Mouse (Mus musculus) heart, adult 9 months (tissue): Measurements from ENCODE around the gene Prr14l.
"Not testable (repeated sequence)": the region's sequence is repeated elsewhere in the genome, so short reads cannot be mapped to it uniquely, and the experiment has no call there.

Experiments
- DNase-seq, 2 experiments: peaks; one replicate each; pipeline ENCODE4 v3.0.0; 2022; ENCODE audit warnings: low spot score in 2 of 2

The Prr14l gene

DNA sequence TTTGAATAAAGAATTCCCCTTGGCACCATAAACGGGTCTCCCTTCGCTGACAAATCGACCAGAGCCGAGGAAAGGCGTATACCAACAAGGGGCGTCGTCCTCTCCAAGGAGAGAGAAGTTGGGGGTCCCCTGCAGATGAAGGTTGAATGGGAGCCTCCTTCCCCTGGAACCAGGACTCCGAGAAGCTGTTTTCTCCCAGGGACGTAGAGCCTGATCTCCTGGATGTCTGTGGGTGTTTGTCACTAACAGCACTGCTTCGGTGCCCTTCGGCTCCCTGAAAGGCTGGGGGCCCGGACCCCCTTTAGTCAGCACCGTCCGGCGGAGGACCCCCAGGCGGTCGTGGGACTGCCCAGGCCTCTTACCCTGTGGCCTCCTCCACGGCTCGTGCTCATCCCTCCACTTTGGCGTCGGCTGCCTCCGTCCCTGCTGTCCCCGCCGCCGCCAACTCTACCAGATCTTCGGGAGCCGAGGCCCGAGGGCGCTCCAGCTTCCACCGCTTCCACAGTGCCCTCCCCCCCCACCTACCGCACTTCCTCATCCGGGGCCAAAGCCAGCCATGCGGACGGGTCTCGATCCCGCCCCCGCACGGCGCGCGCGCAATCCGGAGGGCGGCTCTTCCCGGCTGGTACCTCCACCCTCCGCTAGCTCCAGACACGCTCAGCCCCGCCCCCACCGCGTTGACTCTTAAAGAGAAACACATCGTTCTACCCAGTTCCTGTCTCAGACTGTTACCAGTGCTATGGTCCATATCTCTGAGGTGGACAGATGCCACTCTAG, at the start of gene Prr14l:
Prr14l (minus strand) TSS at position 526 of the 777 bp plus-strand sequence.
- peak; percentile 96 to 98 for DNase-seq

DNA sequence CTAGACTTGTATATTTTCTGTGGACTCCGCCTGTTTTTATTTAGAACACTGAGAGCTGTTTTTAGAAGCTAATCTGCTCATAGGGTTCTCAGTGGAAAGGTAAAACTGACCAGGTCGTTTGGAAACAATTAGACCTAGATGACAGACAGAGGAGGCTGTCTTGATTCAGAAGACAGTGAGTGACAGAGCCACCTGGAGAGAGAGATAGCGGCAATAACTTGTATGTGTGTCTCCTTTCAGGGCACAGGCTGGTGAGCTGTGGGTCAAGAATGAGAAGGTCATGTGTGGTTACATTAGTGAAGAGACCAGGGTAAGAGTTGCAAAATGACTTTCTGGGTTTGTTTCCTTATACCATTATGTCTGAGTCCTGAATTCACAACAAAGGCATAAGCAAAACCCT, 32.7 kb upstream of the Prr14l start:
- no peak for DNase-seq

DNA sequence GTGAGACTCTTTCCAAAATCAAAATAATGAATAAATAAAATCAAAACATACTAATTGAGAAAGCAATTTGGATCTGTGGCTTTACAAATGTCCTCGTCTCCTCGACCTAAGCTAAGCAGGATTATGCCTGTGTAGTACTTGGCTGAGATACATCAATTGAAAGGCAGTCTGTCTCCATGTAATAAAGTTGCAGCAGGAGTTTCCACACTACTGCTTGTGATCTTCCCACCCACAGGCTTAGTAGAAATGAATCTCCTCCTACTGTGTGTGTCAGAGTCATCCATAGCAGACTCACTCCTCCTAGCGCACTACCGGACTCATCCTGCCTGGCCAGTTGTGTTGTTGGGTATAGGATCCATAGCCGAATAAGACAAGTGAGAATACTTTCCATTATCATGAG, 18.3 kb upstream of the Prr14l start:
- no peak for DNase-seq

DNA sequence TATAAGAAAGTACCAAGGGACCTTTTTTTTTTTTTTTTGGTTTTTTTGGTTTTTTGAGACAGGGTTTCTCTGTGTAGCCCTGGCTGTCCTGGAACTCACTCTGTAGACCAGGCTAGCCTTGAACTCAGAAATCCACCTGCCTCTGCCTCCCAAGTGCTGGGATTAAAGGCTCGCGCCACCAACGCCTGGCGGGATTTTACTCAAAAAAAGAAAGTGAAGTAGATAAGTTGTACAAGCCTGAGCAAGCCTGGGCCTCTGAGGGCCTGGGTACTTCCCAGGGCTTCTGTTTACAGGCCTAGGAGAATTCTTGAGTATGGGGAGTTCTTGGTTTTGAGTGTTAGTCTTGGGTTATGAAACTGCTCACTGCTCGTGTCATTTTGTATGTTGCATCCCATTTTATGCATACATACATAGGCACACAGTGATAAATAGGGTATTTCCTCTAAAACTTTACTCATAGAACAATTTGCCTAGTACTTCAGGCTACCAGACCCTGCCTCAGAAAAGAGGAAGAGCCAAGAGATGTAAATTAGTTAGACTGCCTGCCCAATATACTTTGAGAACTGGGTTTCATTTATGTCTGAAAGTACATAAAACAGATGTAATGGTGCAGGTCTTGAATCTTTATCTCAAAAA, 15.5 kb upstream of the Prr14l start:
- DNase-seq: no peak

DNA sequence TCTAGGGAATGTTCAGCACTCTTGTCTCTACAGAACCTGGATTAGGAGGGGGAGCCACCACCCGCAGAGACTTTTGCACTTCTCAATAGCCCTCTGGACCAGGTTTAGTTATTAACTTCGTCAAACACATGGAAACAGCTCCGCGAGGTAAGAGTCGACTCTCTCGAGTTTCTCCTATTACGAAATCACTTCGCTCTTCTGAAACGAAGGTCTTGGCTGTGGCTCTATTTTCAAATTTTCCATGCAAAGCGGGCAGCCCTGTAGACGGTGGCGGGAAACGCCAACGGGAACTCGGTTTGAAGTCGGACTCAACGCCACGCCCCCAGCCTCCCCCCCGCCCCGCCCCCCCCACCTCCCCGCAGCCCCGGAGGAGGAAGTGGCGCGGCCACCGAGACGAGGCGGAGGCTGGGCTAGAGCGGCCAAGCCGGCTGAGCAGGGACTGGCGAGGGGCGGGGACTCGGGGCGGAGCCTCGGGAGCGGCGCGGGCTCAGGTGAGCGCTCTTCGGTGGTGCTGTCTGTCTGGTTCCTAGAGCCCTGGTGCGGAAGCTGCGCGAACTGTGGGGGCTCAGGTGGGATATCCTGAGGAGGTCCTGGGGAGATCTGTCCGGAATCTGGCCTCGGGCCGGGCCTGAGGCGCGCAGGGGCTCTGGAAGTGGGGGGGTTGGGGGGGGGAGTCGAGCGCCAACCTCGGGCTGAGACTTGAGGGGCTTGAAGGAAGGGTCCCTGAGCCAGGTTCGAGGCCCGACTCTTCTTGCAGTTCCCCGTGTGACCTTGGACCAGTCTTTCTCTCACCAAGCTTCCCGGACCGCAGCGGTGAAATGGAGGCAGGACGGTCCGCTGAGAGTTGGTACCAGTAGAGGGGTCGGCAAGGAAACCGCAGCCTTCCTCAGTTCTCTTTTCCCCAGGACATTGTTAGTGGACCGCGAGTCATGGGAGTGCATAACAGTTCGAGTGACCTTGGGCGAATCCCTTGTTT, 9.5 kb upstream of the Prr14l start, which contains the start of gene Depdc5:
Depdc5 (plus strand) TSS at position 449 of the 976 bp plus-strand sequence.
- DNase-seq: peak; percentile 92

DNA sequence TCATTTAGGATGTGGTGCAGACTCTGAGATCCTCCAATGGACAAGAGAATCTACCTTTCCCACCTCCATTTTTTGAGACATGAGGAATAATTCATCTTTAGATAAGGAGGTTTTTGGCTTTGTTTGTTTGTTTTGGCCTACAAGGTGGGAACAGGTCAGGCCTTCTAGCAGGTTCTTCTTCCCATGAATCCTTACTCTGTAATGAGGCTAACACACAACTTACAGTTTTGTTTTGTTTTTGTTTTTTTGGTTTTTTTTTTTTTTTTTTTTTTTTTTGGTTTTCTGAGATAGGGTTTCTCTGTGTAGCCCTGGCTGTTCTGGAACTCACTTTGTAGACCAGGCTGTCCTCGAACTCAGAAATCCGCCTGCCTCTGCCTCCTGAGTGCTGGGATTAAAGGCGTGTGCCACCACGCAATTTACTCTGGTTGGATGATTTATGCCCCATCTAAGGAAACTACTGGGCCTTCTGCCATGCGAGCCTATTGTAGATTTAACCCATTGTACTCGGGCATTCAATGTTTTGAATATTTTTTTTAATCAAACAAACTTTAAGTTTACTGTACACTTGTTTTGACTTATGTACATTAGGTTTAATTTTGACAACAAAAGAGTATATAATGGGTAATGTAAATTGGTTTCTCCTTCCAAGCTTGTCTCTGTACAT, 8.5 kb upstream of the Prr14l start:
- DNase-seq: no peak

DNA sequence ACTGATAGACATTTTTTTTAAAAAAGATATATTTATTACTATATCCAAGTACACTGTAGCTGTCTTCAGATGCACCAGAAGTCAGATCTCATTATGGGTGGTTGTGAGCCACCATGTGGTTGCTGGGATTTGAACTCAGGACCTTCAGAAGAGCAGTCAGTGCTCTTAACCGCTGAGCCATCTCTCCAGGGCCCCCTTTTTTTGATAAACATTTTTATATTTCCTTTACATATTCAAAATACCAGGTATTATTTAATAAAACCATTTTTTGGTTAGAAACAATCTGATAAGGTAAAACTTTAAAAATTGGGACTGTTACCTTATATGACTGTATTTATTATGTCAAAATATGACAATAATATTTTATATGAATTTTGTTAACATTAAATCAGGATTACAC, 7.0 kb upstream of the Prr14l start:
- no peak for DNase-seq

DNA sequence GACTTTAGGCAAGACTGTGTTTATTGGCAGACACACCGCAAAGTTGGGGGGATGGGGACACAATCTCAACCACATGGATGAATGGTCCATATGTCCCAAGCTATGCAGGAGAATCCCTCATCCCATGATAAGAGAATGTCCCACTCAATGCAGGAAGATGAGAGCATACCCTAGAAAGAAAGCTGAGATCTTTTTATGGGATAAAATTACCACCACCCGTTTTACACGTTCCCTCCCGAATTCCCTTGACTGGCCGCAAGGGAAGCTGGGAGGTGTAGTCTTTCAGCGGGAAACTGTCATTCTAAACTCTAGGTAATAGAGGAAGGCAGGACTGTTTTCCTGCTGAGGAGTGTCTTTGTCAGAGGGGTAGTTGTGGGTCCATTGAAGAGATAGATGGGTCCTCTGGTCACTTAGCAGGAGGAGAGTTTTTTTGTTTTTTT, 3.7 kb upstream of the Prr14l start:
- peak; percentile 27 to 42 for DNase-seq

DNA sequence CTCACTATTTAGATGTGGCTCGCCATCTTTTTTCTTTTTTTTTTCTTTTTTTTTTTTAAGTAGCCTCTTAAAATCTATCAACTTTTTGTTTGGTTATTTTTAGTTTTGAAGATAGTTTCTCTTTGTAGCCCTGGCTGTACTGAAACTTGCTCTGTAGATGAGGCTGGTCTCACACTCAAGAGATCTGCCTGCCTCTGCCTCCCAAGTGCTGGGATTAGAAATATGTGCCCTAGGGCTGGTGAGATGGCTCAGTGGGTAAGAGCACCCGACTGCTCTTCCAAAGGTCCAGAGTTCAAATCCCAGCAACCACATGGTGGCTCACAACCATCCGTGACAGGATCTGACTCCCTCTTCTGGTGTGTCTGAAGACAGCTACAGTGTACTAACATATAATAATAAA, 1.2 kb upstream of the Prr14l start:
- DNase-seq: not testable (repeated sequence)

DNA sequence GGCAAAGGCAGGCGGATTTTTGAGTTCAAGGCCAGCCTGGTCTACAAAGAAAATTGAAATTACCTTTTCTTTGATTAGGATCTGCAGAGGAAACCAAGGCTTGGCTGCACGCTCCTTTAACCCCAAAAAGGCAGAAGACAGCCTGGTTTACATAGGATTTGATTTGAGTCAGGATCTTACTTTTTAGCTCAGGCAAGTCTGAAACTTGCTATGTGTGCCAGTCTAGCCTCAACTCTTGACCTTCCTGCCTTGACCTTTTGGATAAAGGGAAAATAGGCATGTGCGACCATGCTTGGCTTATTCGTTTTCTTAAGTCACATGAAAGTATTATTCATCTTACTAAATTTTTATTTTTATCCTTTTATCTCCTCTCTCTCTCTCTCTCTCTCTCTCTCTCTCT, 762 bp upstream of the Prr14l start:
- DNase-seq: no peak

DNA sequence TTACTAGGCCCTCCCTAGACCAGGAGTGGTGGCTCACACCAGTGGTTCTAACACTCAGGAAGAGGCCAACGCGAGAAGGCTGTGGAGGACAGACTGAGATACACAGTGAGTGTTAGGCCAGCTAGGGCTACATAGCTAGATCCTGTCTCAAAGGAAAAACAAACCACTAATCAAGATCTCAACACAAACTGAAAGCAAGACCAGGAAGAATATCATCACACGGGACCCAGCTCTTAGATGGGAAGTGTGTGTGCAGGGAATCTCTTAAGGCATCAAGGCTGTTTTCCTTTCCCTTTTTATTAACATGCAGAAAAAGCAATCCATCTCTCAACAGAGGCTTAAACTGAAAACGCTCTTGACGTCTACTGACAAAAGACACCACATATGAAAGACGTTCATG, 2.0 kb downstream of the Prr14l start:
- DNase-seq: no peak

DNA sequence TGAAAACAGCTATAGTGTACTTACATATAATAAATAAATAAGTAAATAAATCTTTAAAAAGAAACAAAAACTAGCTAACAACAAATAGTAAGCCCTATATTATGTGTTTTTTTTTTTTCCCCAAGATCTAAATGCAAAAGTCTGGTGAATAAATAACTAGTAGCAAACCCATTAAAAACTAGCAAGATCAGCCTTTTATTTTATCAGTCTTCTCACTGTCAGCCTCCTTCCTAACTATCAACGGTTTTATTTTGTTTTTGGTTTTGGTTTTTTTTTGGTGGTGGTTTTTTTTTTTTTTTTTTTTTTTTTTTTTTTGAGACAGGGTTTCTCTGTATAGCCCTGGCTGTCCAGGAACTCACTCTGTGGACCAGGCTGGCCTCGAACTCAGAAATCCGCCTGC, 4.5 kb downstream of the Prr14l start:
- DNase-seq: not testable (repeated sequence)

DNA sequence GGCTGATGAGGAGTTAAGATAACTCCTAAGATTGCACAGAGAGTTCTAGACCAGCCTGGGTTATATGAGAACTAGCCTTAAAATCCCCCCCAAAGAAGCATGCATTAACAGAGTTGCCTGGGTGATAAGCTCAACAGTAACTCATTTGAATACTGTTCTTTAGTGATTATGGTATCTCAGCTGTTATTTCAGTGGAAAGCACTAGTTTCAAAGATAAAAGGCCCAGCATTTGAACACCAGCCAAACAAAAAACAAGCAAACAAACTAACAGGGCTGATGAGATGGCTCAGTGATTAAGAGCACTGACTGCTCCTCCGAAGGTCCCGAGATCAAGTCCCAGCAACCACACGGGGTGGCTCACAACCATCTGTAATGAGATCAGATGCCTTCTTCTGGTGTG, 4.9 kb downstream of the Prr14l start:
- DNase-seq: no peak

DNA sequence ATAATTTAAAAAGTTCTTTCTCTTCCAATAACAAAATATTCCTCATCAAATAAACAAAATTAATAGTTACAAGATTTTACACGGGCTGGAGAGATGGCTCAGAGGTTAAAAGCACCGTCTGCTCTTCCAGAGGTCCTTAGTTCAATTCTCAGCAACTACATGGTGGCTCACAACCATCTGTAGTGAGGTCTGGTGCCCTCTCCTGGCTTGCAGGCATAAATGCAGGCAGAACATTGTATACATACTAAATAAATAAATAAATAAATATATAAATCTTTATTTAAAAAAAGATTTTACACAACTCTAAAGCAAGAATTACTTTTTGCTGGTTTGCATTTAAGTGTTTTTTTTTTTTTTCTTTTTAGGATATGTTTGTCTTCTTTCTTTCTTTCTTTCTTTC, 14.0 kb downstream of the Prr14l start:
- DNase-seq: no peak

DNA sequence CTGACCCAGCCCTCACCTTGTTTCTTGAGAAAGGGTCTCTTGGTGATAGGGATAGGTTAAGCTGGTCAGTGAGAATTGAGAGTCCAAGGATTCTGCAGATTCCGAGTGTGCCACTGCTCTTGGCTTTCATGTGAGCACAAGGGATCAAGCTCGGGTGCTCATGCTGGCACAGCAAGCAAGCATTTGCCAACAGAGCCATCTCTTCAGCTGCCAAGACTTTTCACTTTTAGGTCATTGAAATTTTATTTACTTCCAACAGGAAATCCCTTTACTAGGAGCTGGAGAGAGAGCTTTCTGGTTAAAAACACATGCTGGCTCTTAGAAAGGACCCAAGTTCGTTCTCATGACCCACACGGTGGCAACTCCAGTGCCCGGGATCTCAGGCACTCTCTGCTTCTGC, 17.1 kb downstream of the Prr14l start:
- no peak for DNase-seq

DNA sequence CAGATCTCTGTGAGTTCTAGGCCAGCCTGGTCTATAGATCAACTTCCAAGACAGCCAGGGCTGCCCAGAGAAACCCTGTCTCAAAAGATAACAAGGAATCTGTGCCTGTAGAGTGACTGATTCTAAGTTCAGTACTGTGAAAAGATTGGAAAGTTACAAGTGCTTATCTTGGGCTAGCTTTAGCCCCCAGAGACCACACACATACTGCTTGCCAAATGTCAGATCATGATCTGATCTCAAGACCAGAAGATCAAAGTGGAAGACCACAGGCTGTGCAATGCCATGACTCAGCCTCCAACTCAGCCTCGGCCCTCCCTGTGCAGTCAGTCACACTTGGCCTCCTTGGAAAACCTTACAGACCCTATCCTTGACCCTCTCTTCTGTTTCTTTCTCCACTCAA, 19.6 kb downstream of the Prr14l start:
- no peak for DNase-seq

DNA sequence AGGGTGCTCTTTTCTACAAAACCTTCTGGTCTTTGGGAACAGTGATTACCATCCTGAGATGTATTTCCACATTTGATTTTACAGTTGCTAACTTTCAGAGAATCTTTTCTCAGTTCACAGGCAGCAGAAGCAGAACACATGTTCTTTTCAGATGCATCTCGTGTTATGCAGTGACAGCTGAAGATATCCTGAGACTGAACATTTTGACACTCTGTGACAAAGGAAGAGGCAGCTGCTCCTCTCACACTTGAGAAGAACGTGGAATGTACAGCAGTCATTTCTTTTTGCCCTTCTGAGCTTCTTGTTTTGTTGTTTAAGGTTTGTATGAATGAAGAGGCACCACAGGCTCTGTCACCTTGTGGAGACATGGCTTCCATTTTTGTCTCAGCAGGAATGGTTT, 24.0 kb downstream of the Prr14l start:
- DNase-seq: no peak

DNA sequence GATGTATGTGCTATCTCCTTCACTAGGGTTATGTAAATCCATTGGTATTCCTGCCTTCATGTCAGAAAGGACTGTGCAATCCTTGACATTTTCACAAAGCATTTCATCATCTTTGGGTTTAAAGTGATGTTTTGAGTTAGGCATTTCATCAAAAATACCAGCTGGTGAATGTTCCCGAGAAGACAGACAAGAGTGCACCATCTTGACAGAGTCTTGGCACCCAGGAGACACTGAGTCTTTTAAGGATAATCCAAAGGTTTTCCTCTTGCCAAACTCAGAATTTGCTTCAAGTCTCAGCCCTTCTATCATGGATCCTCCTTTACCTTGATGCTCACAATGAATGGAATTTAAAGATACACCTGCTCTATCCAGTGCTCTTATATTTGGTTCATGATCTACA, 25.3 kb downstream of the Prr14l start:
- not testable (repeated sequence) for DNase-seq

DNA sequence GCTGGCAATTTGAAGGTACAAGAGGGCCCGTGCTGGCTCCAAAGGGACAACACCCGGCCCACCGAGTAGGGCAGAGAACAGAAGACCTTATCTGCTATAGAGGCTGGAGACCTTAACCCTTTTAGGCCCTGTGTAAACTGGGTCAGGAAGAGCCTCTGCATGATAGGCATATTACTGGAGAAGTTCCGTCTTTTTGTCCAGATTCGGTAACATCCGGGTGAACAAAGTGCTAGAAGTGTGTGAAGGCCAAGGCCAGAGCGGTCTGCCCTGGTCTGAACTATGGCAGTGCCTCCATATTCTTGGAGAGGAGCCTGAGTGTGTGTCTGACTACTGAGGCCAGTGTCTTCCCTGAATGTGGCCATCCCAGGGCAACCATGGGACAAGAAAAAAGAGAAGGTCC, 27.0 kb downstream of the Prr14l start, which contains the start of gene Gm20671:
Gm20671 (minus strand) TSS at position 101 of the 400 bp plus-strand sequence.
- no peak for DNase-seq

DNA sequence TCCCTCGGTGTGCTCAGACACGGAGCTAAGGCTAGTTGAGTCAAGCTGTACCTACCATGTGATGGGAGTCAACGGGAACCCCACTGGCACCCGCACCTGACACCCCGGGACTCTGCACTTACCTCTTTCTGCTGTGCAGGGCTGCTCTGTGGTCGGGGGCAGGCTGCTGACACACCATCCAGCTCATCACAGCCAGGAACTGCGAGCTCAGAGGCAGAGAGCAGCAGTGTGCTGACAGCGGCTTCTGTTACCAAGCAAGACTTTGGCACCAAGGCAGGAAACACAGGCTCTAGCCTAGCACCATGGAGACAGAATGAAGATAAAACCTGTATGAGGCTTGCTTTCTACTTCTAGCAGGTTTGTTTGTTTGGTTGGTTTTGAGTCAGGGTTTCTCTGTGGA, 33.6 kb downstream of the Prr14l start:
- DNase-seq: no peak

DNA sequence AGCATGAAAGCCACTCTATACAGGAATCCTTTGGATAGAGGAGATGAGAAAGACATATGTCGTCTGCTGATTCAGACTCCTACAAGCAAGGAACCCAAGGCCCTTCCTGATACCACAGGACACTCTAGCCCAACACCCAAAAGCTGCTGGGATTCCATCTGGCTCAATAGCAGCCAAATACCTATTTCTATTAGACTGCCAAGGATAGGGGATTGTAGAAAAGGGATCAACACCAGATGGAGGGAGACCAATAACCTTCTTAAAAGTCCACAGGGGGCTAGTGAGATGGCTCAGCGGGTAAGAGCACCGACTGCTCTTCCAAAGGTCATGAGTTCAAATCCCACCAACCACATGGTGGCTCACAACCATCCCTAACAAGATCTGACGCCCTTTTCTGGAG, 38.7 kb downstream of the Prr14l start:
- no peak for DNase-seq

DNA sequence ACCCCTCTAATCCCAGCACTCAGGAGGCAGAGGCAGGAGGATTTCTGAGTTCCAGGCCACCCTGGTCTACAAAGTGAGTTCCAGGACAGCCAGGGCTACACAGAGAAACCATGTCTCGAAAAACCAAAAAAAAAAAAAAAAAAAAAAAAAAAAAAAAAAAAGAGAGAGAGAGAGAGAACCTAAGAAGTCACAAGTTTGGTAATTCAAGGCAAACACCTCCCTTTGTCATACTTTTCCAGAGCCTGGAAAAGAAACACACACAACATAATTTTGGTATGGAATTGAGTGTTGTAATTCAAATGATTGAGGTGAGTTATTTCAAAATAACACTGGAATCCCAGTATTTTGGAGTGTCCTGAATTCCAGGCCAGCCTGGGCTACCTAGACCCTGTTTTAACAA, 67.6 kb downstream of the Prr14l start:
- DNase-seq: not testable (repeated sequence)
